Mouse (Mus musculus): ENCODE measurements around the gene Olfr906. TPM values are rescaled to one million over a fixed set of nuclear protein-coding genes. Genes with fewer than 3 reads are reported as not detected.

Olfr906 gene
- not detected for polyA plus RNA-seq (2014; fragmentation: Illumina TruSeq; extraction: RNeasy Lipid Tissue Mini Kit (QIAGEN cat#74804))

DNA sequence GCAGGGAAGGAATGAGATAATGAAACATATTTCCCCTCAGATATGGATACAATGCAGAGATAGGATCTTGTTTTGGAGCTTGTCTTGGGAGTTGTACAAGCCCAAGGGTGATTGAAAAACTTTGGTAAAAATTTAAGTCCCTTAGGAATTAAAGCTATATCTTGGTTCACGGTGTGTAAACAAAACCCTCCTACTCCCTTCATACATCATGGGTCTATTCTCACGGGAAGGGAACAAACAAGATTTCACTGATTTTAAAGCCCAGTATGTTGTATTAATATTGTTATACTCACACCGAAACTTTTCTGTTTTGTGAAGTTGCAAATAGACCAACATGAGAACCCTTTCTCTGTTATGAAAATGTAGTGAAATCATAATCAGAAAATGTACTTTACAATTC lies at the start of gene Olfr906:
Gene Olfr906 (plus strand): TSS at position 301 of the 400 bp plus-strand sequence.

DNA sequence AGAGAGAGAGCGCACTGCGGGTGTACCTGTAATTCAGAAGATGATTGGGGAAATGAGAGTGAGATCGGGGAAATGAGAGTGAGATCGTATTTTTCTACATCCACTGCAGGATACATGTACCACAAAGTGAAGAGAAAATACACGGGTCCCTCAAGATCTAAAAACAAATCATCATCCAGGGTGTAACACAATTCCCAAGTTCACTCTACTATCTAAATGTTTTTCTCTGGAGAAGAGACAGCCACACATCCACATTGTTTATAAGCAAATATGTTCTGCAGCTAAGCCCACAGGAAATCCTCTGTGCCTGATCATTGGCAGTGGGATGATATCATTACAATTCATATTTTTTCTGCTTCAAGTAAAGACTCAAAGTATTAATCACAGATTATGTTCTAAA lies 39.5 kb upstream of the Olfr906 start, which contains the start of gene Olfr902:
Gene Olfr902 (plus strand): TSS at position 301 of the 400 bp plus-strand sequence.

DNA sequence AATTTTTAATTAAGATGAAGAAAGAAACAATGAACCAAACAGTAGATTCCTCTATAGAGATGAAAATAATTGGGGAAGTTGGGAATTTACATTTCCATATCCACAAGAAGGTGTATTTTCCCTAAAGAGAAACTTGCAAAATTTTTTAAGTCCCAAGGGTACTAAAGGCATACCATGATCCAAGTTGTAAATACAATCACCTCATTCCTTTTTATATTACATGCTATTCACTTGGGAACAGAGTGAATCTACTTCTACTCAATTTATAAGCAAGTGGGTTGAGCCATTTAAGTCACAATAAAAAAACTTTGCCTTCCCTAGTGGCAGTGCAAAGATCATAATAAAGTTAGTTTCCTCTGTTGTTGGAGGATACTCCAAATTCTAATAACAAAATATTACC lies 24.0 kb upstream of the Olfr906 start, which contains the start of gene Olfr904:
Gene Olfr904 (plus strand): TSS at position 301 of the 400 bp plus-strand sequence.

DNA sequence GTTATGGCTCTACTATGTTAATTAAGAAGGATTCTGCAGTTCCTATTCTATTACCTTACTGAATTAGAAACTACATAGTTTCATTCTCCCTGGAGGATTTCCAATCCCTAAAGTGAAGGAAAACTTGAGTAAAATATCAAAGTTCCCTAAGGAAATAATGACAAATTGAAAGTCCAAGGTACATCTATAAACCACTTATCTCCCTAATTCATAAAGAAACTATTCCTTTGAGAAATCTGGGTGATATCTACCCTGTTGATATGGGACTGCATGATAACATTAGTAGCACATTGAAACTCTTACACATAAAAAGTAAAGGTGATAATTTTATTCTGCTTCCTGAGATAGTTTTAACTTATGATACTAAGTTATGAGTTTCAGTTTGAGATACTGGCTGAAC lies 16.1 kb upstream of the Olfr906 start, which contains the start of gene Olfr905:
Gene Olfr905 (plus strand): TSS at position 301 of the 400 bp plus-strand sequence.

DNA sequence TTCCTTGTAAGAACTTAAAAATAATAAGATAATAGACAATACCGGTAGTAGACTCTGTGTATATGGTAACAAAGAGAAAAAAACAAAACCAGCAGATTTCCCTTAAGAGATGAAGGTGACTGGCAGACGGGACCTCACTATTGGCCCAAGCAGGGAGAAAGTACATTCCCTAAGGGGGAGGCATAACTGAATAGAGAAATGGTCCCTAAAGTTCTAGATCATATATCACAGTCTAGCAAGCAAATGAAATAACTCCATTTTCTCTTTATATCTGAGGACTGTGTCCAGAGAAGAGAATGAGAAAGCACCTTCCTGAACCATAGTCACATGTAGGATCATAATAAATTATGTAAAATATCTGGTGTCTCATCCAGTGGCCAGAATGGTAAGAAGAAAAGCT lies 8.6 kb downstream of the Olfr906 start, which contains the start of gene Olfr907:
Gene Olfr907 (plus strand): TSS at position 301 of the 400 bp plus-strand sequence.

DNA sequence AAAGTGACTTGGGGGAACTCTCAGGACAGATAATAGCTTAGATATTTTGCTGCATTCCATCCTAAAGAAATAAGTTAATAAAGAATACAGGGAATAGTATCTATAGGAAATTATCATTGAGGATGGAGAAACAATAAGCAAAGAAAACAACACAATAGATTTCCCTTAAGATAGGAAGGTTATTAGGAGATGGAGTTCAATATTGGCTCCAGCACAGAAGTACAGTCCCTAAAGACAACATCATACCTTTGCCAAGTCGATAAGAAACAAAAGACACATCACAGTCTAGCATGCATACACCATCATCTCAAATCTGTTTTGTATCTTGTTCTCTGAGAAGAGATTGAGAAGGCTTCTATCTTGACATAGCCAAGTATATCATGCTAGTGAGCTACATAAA lies 34.4 kb downstream of the Olfr906 start, which contains the start of gene Olfr911-ps1:
Gene Olfr911-ps1 (plus strand): TSS at position 301 of the 400 bp plus-strand sequence.

DNA sequence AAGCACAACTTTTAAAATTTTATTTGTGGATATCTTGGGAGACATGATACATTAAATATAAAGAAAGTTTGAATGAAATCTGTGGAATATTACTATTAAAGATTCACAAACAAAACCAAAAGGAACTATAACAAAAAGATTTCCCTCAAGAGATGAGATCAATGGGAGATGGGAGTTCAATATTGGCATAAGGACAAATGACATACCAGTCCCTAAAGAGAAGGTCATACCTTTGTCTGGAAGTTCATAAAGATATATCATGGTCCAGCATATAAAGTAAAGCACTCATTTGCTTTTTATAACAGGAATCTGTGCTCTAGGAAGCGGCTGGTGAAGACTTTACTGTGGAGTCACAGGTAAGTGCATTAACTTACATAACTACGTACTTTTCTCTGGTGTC lies 50.7 kb downstream of the Olfr906 start, which contains the start of gene Olfr910:
Gene Olfr910 (plus strand): TSS at position 301 of the 400 bp plus-strand sequence.

Other genes starting within 250 kb of the Olfr906 start
- not detected for gene Olfr143, start 234.3 kb upstream of the Olfr906 start, polyA plus RNA-seq (2014; fragmentation: Illumina TruSeq; extraction: RNeasy Lipid Tissue Mini Kit (QIAGEN cat#74804))
- not detected for gene Olfr895, start 219.2 kb upstream of the Olfr906 start, polyA plus RNA-seq (2014; fragmentation: Illumina TruSeq; extraction: RNeasy Lipid Tissue Mini Kit (QIAGEN cat#74804))
- not detected for gene Olfr896-ps1, start 196.0 kb upstream of the Olfr906 start, polyA plus RNA-seq (2014; fragmentation: Illumina TruSeq; extraction: RNeasy Lipid Tissue Mini Kit (QIAGEN cat#74804))
- gene Olfr25, start 158.0 kb upstream of the Olfr906 start, polyA plus RNA-seq (2014; fragmentation: Illumina TruSeq; extraction: RNeasy Lipid Tissue Mini Kit (QIAGEN cat#74804)), result not detected
- not detected for gene Olfr898, start 138.7 kb upstream of the Olfr906 start, polyA plus RNA-seq (2014; fragmentation: Illumina TruSeq; extraction: RNeasy Lipid Tissue Mini Kit (QIAGEN cat#74804))
- not detected for gene Olfr250, start 120.2 kb upstream of the Olfr906 start, polyA plus RNA-seq (2014; fragmentation: Illumina TruSeq; extraction: RNeasy Lipid Tissue Mini Kit (QIAGEN cat#74804))
- not detected for gene Olfr251, start 110.0 kb upstream of the Olfr906 start, polyA plus RNA-seq (2014; fragmentation: Illumina TruSeq; extraction: RNeasy Lipid Tissue Mini Kit (QIAGEN cat#74804))
- not detected for gene Olfr147, start 85.4 kb upstream of the Olfr906 start, polyA plus RNA-seq (2014; fragmentation: Illumina TruSeq; extraction: RNeasy Lipid Tissue Mini Kit (QIAGEN cat#74804))
- not detected for gene Olfr901, start 57.6 kb upstream of the Olfr906 start, polyA plus RNA-seq (2014; fragmentation: Illumina TruSeq; extraction: RNeasy Lipid Tissue Mini Kit (QIAGEN cat#74804))
- not detected for gene Olfr902, start 39.4 kb upstream of the Olfr906 start, polyA plus RNA-seq (2014; fragmentation: Illumina TruSeq; extraction: RNeasy Lipid Tissue Mini Kit (QIAGEN cat#74804))
- not detected for gene Olfr904, start 23.9 kb upstream of the Olfr906 start, polyA plus RNA-seq (2014; fragmentation: Illumina TruSeq; extraction: RNeasy Lipid Tissue Mini Kit (QIAGEN cat#74804))
- not detected for gene Olfr905, start 16.0 kb upstream of the Olfr906 start, polyA plus RNA-seq (2014; fragmentation: Illumina TruSeq; extraction: RNeasy Lipid Tissue Mini Kit (QIAGEN cat#74804))
- not detected for gene Olfr907, start 8.7 kb downstream of the Olfr906 start, polyA plus RNA-seq (2014; fragmentation: Illumina TruSeq; extraction: RNeasy Lipid Tissue Mini Kit (QIAGEN cat#74804))
- not detected for gene Olfr911-ps1, start 34.5 kb downstream of the Olfr906 start, polyA plus RNA-seq (2014; fragmentation: Illumina TruSeq; extraction: RNeasy Lipid Tissue Mini Kit (QIAGEN cat#74804))
- not detected for gene Olfr910, start 50.8 kb downstream of the Olfr906 start, polyA plus RNA-seq (2014; fragmentation: Illumina TruSeq; extraction: RNeasy Lipid Tissue Mini Kit (QIAGEN cat#74804))
- not detected for gene Olfr912, start 93.1 kb downstream of the Olfr906 start, polyA plus RNA-seq (2014; fragmentation: Illumina TruSeq; extraction: RNeasy Lipid Tissue Mini Kit (QIAGEN cat#74804))
- not detected for gene Olfr913, start 105.7 kb downstream of the Olfr906 start, polyA plus RNA-seq (2014; fragmentation: Illumina TruSeq; extraction: RNeasy Lipid Tissue Mini Kit (QIAGEN cat#74804))
- gene Olfr914, start 118.0 kb downstream of the Olfr906 start, polyA plus RNA-seq (2014; fragmentation: Illumina TruSeq; extraction: RNeasy Lipid Tissue Mini Kit (QIAGEN cat#74804)), result not detected
- gene Olfr916, start 172.8 kb downstream of the Olfr906 start, polyA plus RNA-seq (2014; fragmentation: Illumina TruSeq; extraction: RNeasy Lipid Tissue Mini Kit (QIAGEN cat#74804)), result not detected
- gene Olfr917, start 178.8 kb downstream of the Olfr906 start, polyA plus RNA-seq (2014; fragmentation: Illumina TruSeq; extraction: RNeasy Lipid Tissue Mini Kit (QIAGEN cat#74804)), result not detected
- not detected for gene Olfr918, start 187.5 kb downstream of the Olfr906 start, polyA plus RNA-seq (2014; fragmentation: Illumina TruSeq; extraction: RNeasy Lipid Tissue Mini Kit (QIAGEN cat#74804))
- gene Olfr919, start 216.6 kb downstream of the Olfr906 start, polyA plus RNA-seq (2014; fragmentation: Illumina TruSeq; extraction: RNeasy Lipid Tissue Mini Kit (QIAGEN cat#74804)), result not detected
- gene Vwa5a, start 231.2 kb downstream of the Olfr906 start, polyA plus RNA-seq (2014; fragmentation: Illumina TruSeq; extraction: RNeasy Lipid Tissue Mini Kit (QIAGEN cat#74804)), result 116 TPM

Data from ovary, adult 10 weeks (tissue).